Mouse (Mus musculus): Measurements from ENCODE around the gene Rac1. TPM values are rescaled to one million over a fixed set of nuclear protein-coding genes. Genes with fewer than 3 reads are reported as not detected.

Rac1 gene
- total RNA-seq, 1 experiment = 122 TPM

DNA sequence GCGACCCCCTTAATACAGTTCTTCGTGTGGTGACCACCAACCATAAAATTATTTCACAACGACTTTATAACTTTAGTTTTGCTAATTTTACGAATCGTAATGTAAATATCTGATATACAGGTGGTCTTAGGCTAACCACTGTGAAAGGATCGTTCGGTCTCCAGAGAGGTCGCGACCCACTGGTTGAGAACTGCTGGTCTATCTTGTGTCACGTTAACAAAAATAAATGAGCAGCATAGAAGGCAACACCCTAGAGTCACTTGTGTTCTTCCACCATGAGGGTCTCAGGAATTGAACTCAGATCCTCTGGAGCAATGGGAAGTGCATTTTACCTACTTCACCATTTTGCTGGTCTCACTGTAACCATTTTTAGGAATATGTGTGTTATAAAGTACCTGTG, 20.0 kb upstream of the Rac1 start:
- in situ Hi-C loops (cut with MboI; ENCODE audit: low sequenced_read_pairs in 2 of 2, unreplicated experiment in 2 of 2) = no loop called here
- TF ChIP-seq HCFC1 (IDR thresholded peaks at IDR 0.05; ENCODE audit: borderline replicate concordance, insufficient read depth, low read length) (no peak), ZC3H11A (IDR thresholded peaks at IDR 0.05; ENCODE audit: borderline replicate concordance, low read depth, low read length) (no peak), ZNF384 (IDR thresholded peaks at IDR 0.05; ENCODE audit: low read depth, low read length) (no peak), MAFK (IDR thresholded peaks at IDR 0.05; ENCODE audit: insufficient read depth, low read depth, low read length) (no peak), CHD2 (IDR thresholded peaks at IDR 0.05; ENCODE audit: low read depth, low read length) (no peak)
- no peak overlapping the region for H3K27ac ChIP-seq (ENCODE audit: insufficient read depth, low read depth, low read length, poor library complexity, severe bottlenecking)
- H3K4me1 ChIP-seq (ENCODE audit: control insufficient read depth in 2 of 2, insufficient read depth in 2 of 2, low read length in 2 of 2, poor library complexity in 1 of 2) = peaks cover 0 to 3% of the 10 kb centered on the region in 2 experiments; a peak in 1 of 4 replicates
- H3K9ac ChIP-seq (ENCODE audit: insufficient read depth, low read depth, low read length, poor library complexity, severe bottlenecking) = no peak overlapping the region; the same call in 1 of the 2 replicates
- no peaks in the 10 kb centered on the region; the same call in 1 of the 2 replicates for H3K36me3 ChIP-seq (ENCODE audit: control insufficient read depth, insufficient read depth, low read length, poor library complexity, severe bottlenecking)
- no peaks in the 10 kb centered on the region for H3K9me3 ChIP-seq (ENCODE audit: control insufficient read depth, insufficient read depth, low read depth, low read length)
- H3K4me3 ChIP-seq (ENCODE audit: insufficient read depth in 1 of 2, low read depth in 1 of 2, low read length in 2 of 2, poor library complexity in 1 of 2, severe bottlenecking in 1 of 2) = peak overlapping the region in 1 of 2 experiments; percentile 12; a peak in 2 of 4 replicates
- no peak for DNase-seq (ENCODE audit: low read depth, low spot score)

DNA sequence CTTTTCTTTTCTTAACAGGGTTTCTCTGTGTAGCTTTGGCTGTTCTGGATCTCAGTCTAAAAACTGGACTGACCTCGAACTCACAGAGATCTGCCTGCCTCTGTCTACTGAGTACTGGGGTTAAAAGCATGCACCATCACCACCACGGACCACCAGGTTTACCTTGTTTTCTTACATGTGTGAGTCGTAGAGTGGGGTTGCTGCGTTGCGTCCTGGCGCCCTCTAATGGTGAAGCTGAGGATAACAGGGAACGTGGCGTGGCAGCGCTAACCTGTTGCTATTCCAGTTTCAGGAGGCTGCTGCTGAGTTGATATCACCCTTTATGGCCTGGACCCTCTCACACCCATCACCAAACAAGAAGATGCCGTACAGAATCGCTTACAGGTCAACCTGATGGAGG, 19.5 kb upstream of the Rac1 start:
- no peaks in the 10 kb centered on the region; the same call in 1 of the 2 replicates for H3K36me3 ChIP-seq (ENCODE audit: control insufficient read depth, insufficient read depth, low read length, poor library complexity, severe bottlenecking)
- H3K9me3 ChIP-seq (ENCODE audit: control insufficient read depth, insufficient read depth, low read depth, low read length) = no peaks in the 10 kb centered on the region
- H3K4me1 ChIP-seq (ENCODE audit: control insufficient read depth in 2 of 2, insufficient read depth in 2 of 2, low read length in 2 of 2, poor library complexity in 1 of 2) = peaks cover 0 to 3% of the 10 kb centered on the region in 2 experiments; a peak in 1 of 4 replicates
- DNase-seq (ENCODE audit: low read depth, low spot score) = peak; percentile 85
- 0 out of 4 replicates have a peak overlapping the region, but pooled peaks of 1 of the 2 experiments have one; percentile 12 for H3K4me3 ChIP-seq (ENCODE audit: insufficient read depth in 1 of 2, low read depth in 1 of 2, low read length in 2 of 2, poor library complexity in 1 of 2, severe bottlenecking in 1 of 2)
- TF ChIP-seq MAFK (IDR thresholded peaks at IDR 0.05; ENCODE audit: insufficient read depth, low read depth, low read length) (no peak), ZNF384 (IDR thresholded peaks at IDR 0.05; ENCODE audit: low read depth, low read length) (no peak), ZC3H11A (IDR thresholded peaks at IDR 0.05; ENCODE audit: borderline replicate concordance, low read depth, low read length) (peak; percentile 54; the same call in 1 of the 2 replicates), HCFC1 (IDR thresholded peaks at IDR 0.05; ENCODE audit: borderline replicate concordance, insufficient read depth, low read length) (0 out of 2 replicates have a peak, but pooled peaks have one; percentile 45), CHD2 (IDR thresholded peaks at IDR 0.05; ENCODE audit: low read depth, low read length) (0 out of 2 replicates have a peak, but pooled peaks have one; percentile 27)
- H3K27ac ChIP-seq (ENCODE audit: insufficient read depth, low read depth, low read length, poor library complexity, severe bottlenecking) = no peak overlapping the region
- H3K9ac ChIP-seq (ENCODE audit: insufficient read depth, low read depth, low read length, poor library complexity, severe bottlenecking) = no peak overlapping the region
- in situ Hi-C loops (cut with MboI; ENCODE audit: low sequenced_read_pairs in 2 of 2, unreplicated experiment in 2 of 2) = no loop called here

DNA sequence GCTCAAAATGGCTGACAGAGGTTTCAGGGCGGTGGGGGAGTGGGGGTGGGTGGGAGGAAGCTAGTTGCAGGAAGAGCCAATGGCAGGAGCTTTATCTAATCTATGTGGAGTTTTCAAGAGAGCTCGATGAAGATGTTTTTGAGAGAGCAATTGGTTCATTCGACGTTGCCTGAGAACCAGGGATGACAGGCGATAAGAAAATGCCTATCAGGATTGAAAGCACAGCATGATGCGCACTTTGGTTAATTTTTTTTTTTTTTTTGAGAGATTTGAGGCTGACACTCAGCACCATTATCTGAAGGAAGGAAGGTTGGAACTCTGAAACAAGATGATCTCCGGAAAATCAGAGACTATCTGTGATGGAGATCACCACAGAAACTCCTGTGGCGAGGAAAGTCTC, 11.3 kb upstream of the Rac1 start:
- no peaks in the 10 kb centered on the region for H3K9me3 ChIP-seq (ENCODE audit: control insufficient read depth, insufficient read depth, low read depth, low read length)
- in situ Hi-C loops (cut with MboI; ENCODE audit: low sequenced_read_pairs in 2 of 2, unreplicated experiment in 2 of 2) = no loop called here
- TF ChIP-seq MAFK (IDR thresholded peaks at IDR 0.05; ENCODE audit: insufficient read depth, low read depth, low read length) = no peak
- no peak for TF ChIP-seq ZNF384 (IDR thresholded peaks at IDR 0.05; ENCODE audit: low read depth, low read length)
- no peak for TF ChIP-seq ZC3H11A (IDR thresholded peaks at IDR 0.05; ENCODE audit: borderline replicate concordance, low read depth, low read length)

DNA sequence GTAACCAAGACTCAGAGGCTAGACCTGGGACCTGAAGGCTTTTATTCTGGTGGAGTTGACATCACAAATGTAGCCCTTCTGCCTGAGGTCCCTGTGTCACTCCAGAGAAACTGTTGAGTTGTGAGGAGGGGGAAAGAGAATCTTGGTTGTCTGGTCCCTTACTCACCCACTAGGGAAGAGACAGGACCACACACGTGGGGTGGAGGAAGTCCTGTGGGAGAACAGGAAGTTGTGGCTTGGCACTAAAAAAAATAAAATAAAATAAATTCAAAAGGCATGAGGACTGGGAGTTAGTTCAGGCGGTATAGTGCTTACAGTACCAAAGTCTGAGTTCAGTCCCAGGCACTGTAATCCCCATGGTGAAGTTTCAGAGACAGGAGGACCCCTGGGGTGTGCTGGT, 9.2 kb upstream of the Rac1 start:
- DNase-seq (ENCODE audit: low read depth, low spot score) = no peak
- Histone ChIP-seq H3K36me3 (ENCODE audit: control insufficient read depth, insufficient read depth, low read length, poor library complexity, severe bottlenecking) (no peaks in the 10 kb centered on the region), H3K4me1 (ENCODE audit: control insufficient read depth in 2 of 2, insufficient read depth in 2 of 2, low read length in 2 of 2, poor library complexity in 1 of 2) (no peaks in the 10 kb centered on the region; a peak in 1 of 4 replicates), H3K27ac (ENCODE audit: insufficient read depth, low read depth, low read length, poor library complexity, severe bottlenecking) (no peak overlapping the region), H3K4me3 (ENCODE audit: insufficient read depth in 1 of 2, low read depth in 1 of 2, low read length in 2 of 2, poor library complexity in 1 of 2, severe bottlenecking in 1 of 2) (no peak overlapping the region), H3K9ac (ENCODE audit: insufficient read depth, low read depth, low read length, poor library complexity, severe bottlenecking) (no peak overlapping the region), H3K9me3 (ENCODE audit: control insufficient read depth, insufficient read depth, low read depth, low read length) (no peaks in the 10 kb centered on the region)
- in situ Hi-C loops (cut with MboI; ENCODE audit: low sequenced_read_pairs in 2 of 2, unreplicated experiment in 2 of 2) = no loop called here
- TF ChIP-seq CHD2 (IDR thresholded peaks at IDR 0.05; ENCODE audit: low read depth, low read length) (no peak), ZNF384 (IDR thresholded peaks at IDR 0.05; ENCODE audit: low read depth, low read length) (no peak), HCFC1 (IDR thresholded peaks at IDR 0.05; ENCODE audit: borderline replicate concordance, insufficient read depth, low read length) (no peak), ZC3H11A (IDR thresholded peaks at IDR 0.05; ENCODE audit: borderline replicate concordance, low read depth, low read length) (no peak), MAFK (IDR thresholded peaks at IDR 0.05; ENCODE audit: insufficient read depth, low read depth, low read length) (no peak)

More for the DNA sequence above, 11.3 kb upstream of the Rac1 start:
- no peak overlapping the region for H3K9ac ChIP-seq (ENCODE audit: insufficient read depth, low read depth, low read length, poor library complexity, severe bottlenecking)
- no peaks in the 10 kb centered on the region; a peak in 1 of 4 replicates for H3K4me1 ChIP-seq (ENCODE audit: control insufficient read depth in 2 of 2, insufficient read depth in 2 of 2, low read length in 2 of 2, poor library complexity in 1 of 2)
- H3K4me3 ChIP-seq (ENCODE audit: insufficient read depth in 1 of 2, low read depth in 1 of 2, low read length in 2 of 2, poor library complexity in 1 of 2, severe bottlenecking in 1 of 2) = no peak overlapping the region
- no peaks in the 10 kb centered on the region for H3K36me3 ChIP-seq (ENCODE audit: control insufficient read depth, insufficient read depth, low read length, poor library complexity, severe bottlenecking)
- DNase-seq (ENCODE audit: low read depth, low spot score) = no peak
- H3K27ac ChIP-seq (ENCODE audit: insufficient read depth, low read depth, low read length, poor library complexity, severe bottlenecking) = no peak overlapping the region

All from ES-E14 (cell line).